Mouse (Mus musculus) layer of hippocampus, postnatal 10 days (tissue): Measurements from ENCODE around the gene Gm4131. TPM values are rescaled to one million over a fixed set of nuclear protein-coding genes. Genes with fewer than 3 reads are reported as not detected.

ENCODE experiments used
- total RNA-seq, 2 experiments: library from RNA; stranded (reverse); gene quantifications; 2 replicates each; pipeline ENCODE4 v1.2.3; 2021

Gm4131 gene
- total RNA-seq, 2 experiments from 2014 or later: not detected

Other genes starting within 250 kb of the Gm4131 start
- gene Gucy1b2, start 110.6 kb downstream of the Gm4131 start, total RNA-seq: under 1 TPM; 0.38 to 0.55 TPM
- 10 to 100 TPM; 39.5 to 43.6 TPM for gene Fam124a, start 11.2 kb downstream of the Gm4131 start, total RNA-seq
- not detected for gene Serpine3, start 96.7 kb upstream of the Gm4131 start, total RNA-seq
- 10 to 100 TPM; 36.8 to 37.3 TPM for gene Ints6, start 194.2 kb upstream of the Gm4131 start, total RNA-seq